Mouse (Mus musculus) CH12.LX (cell line): Measurements from ENCODE around the gene Rad9a. TPM values are rescaled to one million over a fixed set of nuclear protein-coding genes. Genes with fewer than 3 reads are reported as not detected.
A peak's percentile ranks its signal among the peaks of the same experiment; 100 is the strongest.

ENCODE experiments used
- DNase-seq: peaks from one replicate; pipeline ENCODE4 v3.0.0-alpha.2; 2013; ENCODE audit errors: extremely low read depth
- H3K27ac ChIP-seq: 2 replicates; pipeline ENCODE4 v1.5.1; 2012; ENCODE audit warnings: low read depth, mild to moderate bottlenecking, control low read depth, moderate library complexity; ENCODE audit not compliant: insufficient read depth
- H3K27me3 ChIP-seq: replicated peaks from 2 replicates; pipeline ENCODE3; 2012; ENCODE audit warnings: inconsistent platforms
- H3K36me3 ChIP-seq, 2 experiments: replicated peaks in 1 of 2; 2 replicates each; pipeline versions ENCODE3 to v1.6.1; 2012; ENCODE audit warnings: inconsistent platforms in 1 of 2, low read length in 1 of 2, mild to moderate bottlenecking in 1 of 2, mixed read lengths in 1 of 2, moderate library complexity in 1 of 2; ENCODE audit not compliant: control insufficient read depth in 1 of 2, insufficient read depth in 1 of 2
- H3K4me1 ChIP-seq, 2 experiments: 2 replicates each; pipeline ENCODE4 v1.6.1; 2012; ENCODE audit warnings: inconsistent platforms in 1 of 2, moderate library complexity in 1 of 2; ENCODE audit not compliant: insufficient read depth in 2 of 2, control insufficient read depth in 1 of 2
- H3K4me2 ChIP-seq: 2 replicates; pipeline ENCODE4 v1.6.1; 2012; ENCODE audit warnings: low read depth, mild to moderate bottlenecking, control low read depth; ENCODE audit not compliant: poor library complexity, insufficient read depth, severe bottlenecking
- H3K4me3 ChIP-seq, 3 experiments: fragments of 150-350 bp in 1 of 3; sonication (generic) in 1 of 3; replicated peaks in 1 of 3; 2 replicates each; pipeline versions ENCODE3 to v1.5.1; 2011 to 2012; ENCODE audit warnings: low read depth in 2 of 3, low read length in 2 of 3, mild to moderate bottlenecking in 2 of 3, moderate library complexity in 2 of 3, control low read depth in 1 of 3, improper control_type of control experiment in 1 of 3, inconsistent platforms in 1 of 3, mixed read lengths in 1 of 3; ENCODE audit not compliant: poor library complexity in 1 of 3
- H3K79me2 ChIP-seq: replicated peaks from 2 replicates; pipeline ENCODE4 v1.6.1; 2012; ENCODE audit warnings: mild to moderate bottlenecking, moderate library complexity; ENCODE audit not compliant: control insufficient read depth, poor library complexity, insufficient read depth, severe bottlenecking; ENCODE audit errors: extremely low read depth
- H3K9ac ChIP-seq: 2 replicates; pipeline ENCODE4 v1.6.1; 2012; ENCODE audit warnings: low read depth, mild to moderate bottlenecking, control low read depth, moderate library complexity; ENCODE audit not compliant: insufficient read depth
- H3K9me3 ChIP-seq: replicated peaks from 2 replicates; pipeline ENCODE3; 2012; ENCODE audit warnings: low read length, inconsistent platforms, mixed read lengths
- CHD2 ChIP-seq: IDR thresholded peaks from 2 replicates; pipeline ENCODE4 v1.6.1; 2011; ENCODE audit warnings: low read length, improper control_type of control experiment
- CTCF ChIP-seq, 2 experiments: IDR thresholded peaks in 1 of 2; conservative IDR thresholded peaks in 1 of 2; 2 replicates each; pipeline ENCODE4 v1.5.1; 2011 to 2012; ENCODE audit warnings: low read depth in 2 of 2, low read length in 2 of 2, improper control_type of control experiment in 1 of 2, inconsistent platforms in 1 of 2, mild to moderate bottlenecking in 1 of 2, moderate library complexity in 1 of 2
- E2F4 ChIP-seq: IDR thresholded peaks from 2 replicates; pipeline ENCODE4 v1.6.1; 2011; ENCODE audit warnings: low read depth, low read length, improper control_type of control experiment; ENCODE audit not compliant: insufficient replicate concordance
- ELF1 ChIP-seq: IDR thresholded peaks from 2 replicates; pipeline ENCODE4 v1.6.1; 2014; ENCODE audit warnings: low read depth, mild to moderate bottlenecking, inconsistent platforms, low read length, improper control_type of control experiment
- EP300 ChIP-seq: IDR thresholded peaks from 2 replicates; pipeline ENCODE4 v1.6.1; 2011; ENCODE audit warnings: low read length, improper control_type of control experiment
- GABPA ChIP-seq: IDR thresholded peaks from 2 replicates; pipeline ENCODE4 v1.6.1; 2012; ENCODE audit warnings: low read depth, low read length, improper control_type of control experiment, inconsistent platforms; ENCODE audit not compliant: insufficient replicate concordance
- HCFC1 ChIP-seq: IDR thresholded peaks from 2 replicates; pipeline ENCODE4 v1.6.1; 2012; ENCODE audit warnings: low read depth, mild to moderate bottlenecking, inconsistent platforms, low read length, improper control_type of control experiment
- IRF4 ChIP-seq: IDR thresholded peaks from 2 replicates; pipeline ENCODE4 v1.6.1; 2014; ENCODE audit warnings: low read depth, mild to moderate bottlenecking, inconsistent platforms, low read length, improper control_type of control experiment
- JUN ChIP-seq: IDR thresholded peaks from 2 replicates; pipeline ENCODE4 v1.6.1; 2011; ENCODE audit warnings: low read depth, mild to moderate bottlenecking, low read length, improper control_type of control experiment, moderate library complexity; ENCODE audit not compliant: insufficient read depth
- JUND ChIP-seq: conservative IDR thresholded peaks from 2 replicates; pipeline ENCODE4 v1.6.1; 2011; ENCODE audit warnings: low read depth, low read length, improper control_type of control experiment
- MAX ChIP-seq: IDR thresholded peaks from 2 replicates; pipeline ENCODE4 v1.6.1; 2011; ENCODE audit warnings: low read length, improper control_type of control experiment
- MAZ ChIP-seq: IDR thresholded peaks from 2 replicates; pipeline ENCODE4 v1.6.1; 2012; ENCODE audit warnings: low read depth, mild to moderate bottlenecking, inconsistent platforms, low read length, improper control_type of control experiment, moderate library complexity
- MEF2A ChIP-seq: IDR thresholded peaks from 2 replicates; pipeline ENCODE4 v1.6.1; 2014; ENCODE audit warnings: low read depth, mild to moderate bottlenecking, inconsistent platforms, low read length, improper control_type of control experiment, borderline replicate concordance
- MXI1 ChIP-seq: IDR thresholded peaks from 2 replicates; pipeline ENCODE4 v1.6.1; 2011; ENCODE audit warnings: mild to moderate bottlenecking, low read depth, low read length, improper control_type of control experiment
- MYC ChIP-seq: IDR thresholded peaks from 2 replicates; pipeline ENCODE4 v1.6.1; 2011; ENCODE audit warnings: low read depth, mild to moderate bottlenecking, improper control_type of control experiment, low read length
- NELFE ChIP-seq: IDR thresholded peaks from 2 replicates; pipeline ENCODE4 v1.6.1; 2011; ENCODE audit warnings: low read depth, low read length, improper control_type of control experiment
- PAX5 ChIP-seq: IDR thresholded peaks from 2 replicates; pipeline ENCODE4 v1.6.1; 2012; ENCODE audit warnings: low read length, inconsistent platforms, mixed read lengths
- POLR2A ChIP-seq: IDR thresholded peaks from 2 replicates; pipeline ENCODE4 v1.6.1; 2011; ENCODE audit warnings: low read depth, mild to moderate bottlenecking, improper control_type of control experiment, low read length
- POLR2AphosphoS2 ChIP-seq: IDR thresholded peaks from 2 replicates; pipeline ENCODE4 v1.6.1; 2011; ENCODE audit warnings: low read depth, low read length, improper control_type of control experiment
- RAD21 ChIP-seq: IDR thresholded peaks from 2 replicates; pipeline ENCODE4 v1.6.1; 2011; ENCODE audit warnings: low read depth, mild to moderate bottlenecking, low read length, improper control_type of control experiment, moderate library complexity
- RCOR1 ChIP-seq: conservative IDR thresholded peaks from 2 replicates; pipeline ENCODE4 v1.6.1; 2012; ENCODE audit warnings: low read depth, mild to moderate bottlenecking, inconsistent platforms, low read length, improper control_type of control experiment
- SIN3A ChIP-seq: IDR thresholded peaks from 2 replicates; pipeline ENCODE4 v1.6.1; 2012; ENCODE audit warnings: low read length, improper control_type of control experiment, inconsistent platforms
- SMC3 ChIP-seq: IDR thresholded peaks from 2 replicates; pipeline ENCODE4 v1.6.1; 2011; ENCODE audit warnings: low read depth, low read length, improper control_type of control experiment
- TCF12 ChIP-seq: IDR thresholded peaks from 2 replicates; pipeline ENCODE4 v1.6.1; 2014; ENCODE audit warnings: low read depth, mild to moderate bottlenecking, inconsistent platforms, low read length, improper control_type of control experiment
- UBTF ChIP-seq: IDR thresholded peaks from 2 replicates; pipeline ENCODE4 v1.6.1; 2012; ENCODE audit warnings: low read depth, mild to moderate bottlenecking, inconsistent platforms, low read length, improper control_type of control experiment, moderate library complexity
- USF1 ChIP-seq: IDR thresholded peaks from 2 replicates; pipeline ENCODE4 v1.6.1; 2014; ENCODE audit warnings: low read depth, mild to moderate bottlenecking, inconsistent platforms, low read length, improper control_type of control experiment
- USF2 ChIP-seq: conservative IDR thresholded peaks from 2 replicates; pipeline ENCODE4 v1.6.1; 2011; ENCODE audit warnings: low read depth, low read length, improper control_type of control experiment
- ZKSCAN1 ChIP-seq: IDR thresholded peaks from 2 replicates; pipeline ENCODE4 v1.6.1; 2012; ENCODE audit warnings: low read depth, inconsistent platforms, low read length, improper control_type of control experiment, borderline replicate concordance
- ZMIZ1 ChIP-seq: IDR thresholded peaks from 2 replicates; pipeline ENCODE4 v1.6.1; 2012; ENCODE audit warnings: low read depth, mild to moderate bottlenecking, inconsistent platforms, low read length, improper control_type of control experiment
- ZNF384 ChIP-seq: IDR thresholded peaks from 2 replicates; pipeline ENCODE4 v1.6.1; 2012; ENCODE audit warnings: low read depth, low read length, improper control_type of control experiment, inconsistent platforms
- dilution Hi-C: fragments of 300-500 bp; cut with MboI; formaldehyde crosslinking; loops from 2 replicates; pipeline ENCODE4 v1.14.3; 2020; ENCODE audit warnings: low sequenced_read_pairs; ENCODE audit not compliant: extremely low pct_unique_long_range_greater_than_20kb, extremely low pct_ligation_motif_present
- in situ Hi-C: fragments of 300-500 bp; cut with MboI; formaldehyde crosslinking; loops from 3 replicates; pipeline ENCODE4 v1.14.3; 2019; ENCODE audit warnings: low sequenced_read_pairs, low pct_ligation_motif_present, low pct_unique_long_range_greater_than_20kb, mixed read lengths
- polyA plus RNA-seq: library from polyadenylated mRNA; unstranded; fragments of >175 nt; gene quantifications from 2 replicates; pipeline ENCODE4 v1.2.1, GENCODE M21; 2012; ENCODE audit warnings: low read depth; ENCODE audit not compliant: insufficient read length
- total RNA-seq, 2 experiments: library from RNA; depleted of rRNA; stranded (reverse); fragments of 300-350 nt in 1 of 2; fragments of >200 nt in 1 of 2; gene quantifications; 2 replicates each; pipeline ENCODE4 v1.2.3; 2012 to 2014

The Rad9a gene
- total and polyA plus RNA-seq, 3 experiments: 14.3 to 20.5 (median 20.0) TPM

DNA sequence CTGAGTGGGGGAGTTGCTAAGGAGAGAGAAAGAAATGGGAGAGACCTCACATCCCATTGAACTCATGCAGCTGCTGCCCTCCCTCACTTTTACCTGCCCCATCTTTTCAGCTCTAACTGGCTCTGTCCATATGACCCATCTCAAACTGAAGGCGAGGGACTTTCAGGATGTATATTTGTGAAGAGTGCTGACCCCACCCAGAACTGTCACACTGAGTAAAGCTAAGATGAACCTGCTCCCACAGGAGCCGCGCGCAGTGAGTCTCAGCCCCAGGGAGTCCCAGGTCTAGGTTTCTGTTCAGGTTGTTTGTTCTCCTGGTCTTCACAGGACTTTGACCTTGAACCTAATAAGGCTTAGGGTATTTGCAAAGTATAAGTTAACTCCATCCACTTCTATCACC is 27.4 kb upstream of the Rad9a start:
- TF ChIP-seq MEF2A (no peak), USF2 (no peak), RAD21 (no peak), CTCF (conservative IDR thresholded peaks at IDR 0.05 in 1 of 2, IDR thresholded peaks at IDR 0.05 in 1 of 2; ENCODE audit: low read depth in 2 of 2, low read length in 2 of 2) (no peak), MAX (no peak), ELF1 (no peak), RCOR1 (no peak), HCFC1 (no peak), MAZ (no peak), MYC (no peak), EP300 (no peak), POLR2AphosphoS2 (no peak), ZNF384 (no peak), IRF4 (no peak), ZMIZ1 (no peak), CHD2 (no peak), TCF12 (no peak)
- Histone ChIP-seq H3K36me3 (peaks cover 0 to 5% of the 10 kb centered on the region in 2 experiments), H3K27me3 (peaks cover 8% of the 10 kb centered on the region), H3K9ac (no peak overlapping the region), H3K27ac (no peak overlapping the region), H3K4me3 (no peak overlapping the region), H3K9me3 (no peaks in the 10 kb centered on the region), H3K4me1 (peaks cover 24 to 63% of the 10 kb centered on the region in 2 experiments), H3K4me2 (no peak overlapping the region), H3K79me2 (no peaks in the 10 kb centered on the region)
- dilution Hi-C loops (no loop called here), in situ Hi-C loops (no loop called here)
- no peak for DNase-seq

DNA sequence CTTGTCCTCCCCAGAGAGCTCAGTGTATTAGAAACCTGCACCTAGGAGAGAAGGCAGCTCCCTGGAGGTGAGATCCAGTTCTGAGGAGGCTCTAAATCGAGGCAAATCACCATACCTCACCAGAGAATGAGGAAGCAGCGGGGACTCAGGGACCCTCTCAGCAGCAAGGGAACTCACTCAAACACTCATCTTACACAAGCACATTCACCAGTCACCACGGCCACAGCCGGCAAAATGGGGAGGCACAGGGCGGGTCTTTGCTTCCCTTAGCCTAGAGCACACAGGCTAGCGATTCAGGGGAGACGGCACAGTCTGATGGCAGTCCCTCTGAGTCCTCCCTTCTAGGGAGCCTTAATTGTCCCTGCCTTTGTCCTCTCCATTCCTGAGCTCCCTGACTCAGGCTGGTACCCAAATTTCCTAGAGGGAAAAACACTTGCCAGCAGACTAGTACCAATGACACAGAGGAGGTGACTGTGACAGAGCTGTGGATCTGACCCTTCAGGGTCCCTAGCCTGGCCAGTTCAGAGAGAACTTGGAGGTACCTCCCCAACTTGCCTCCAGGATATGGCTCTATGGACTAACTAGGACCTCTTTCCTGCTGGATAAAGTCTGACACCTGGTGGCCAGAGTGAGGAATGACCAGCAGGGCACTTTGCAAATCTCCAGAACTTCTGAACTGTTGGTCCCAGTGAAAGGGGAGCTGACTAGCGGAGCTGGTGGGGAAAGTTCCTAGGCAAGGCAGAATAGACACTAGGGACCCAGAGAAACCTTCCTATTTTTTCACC is 26.6 kb upstream of the Rad9a start:
- in situ Hi-C loops: no loop called here
- DNase-seq: peak; percentile 83
- Histone ChIP-seq H3K4me3 (no peak overlapping the region), H3K79me2 (no peaks in the 10 kb centered on the region), H3K36me3 (peaks cover 0 to 2% of the 10 kb centered on the region in 2 experiments), H3K27ac (no peak overlapping the region), H3K4me2 (no peak overlapping the region), H3K4me1 (peaks cover 23 to 60% of the 10 kb centered on the region in 2 experiments), H3K27me3 (peaks cover 12% of the 10 kb centered on the region), H3K9me3 (no peaks in the 10 kb centered on the region), H3K9ac (no peak overlapping the region)
- dilution Hi-C loops: no loop called here
- no peak for TF ChIP-seq SIN3A
- TF ChIP-seq UBTF: no peak
- peak; percentile 98 for TF ChIP-seq SMC3
- TF ChIP-seq E2F4: no peak
- TF ChIP-seq ZNF384: no peak
- 0 out of 2 replicates have a peak, but pooled peaks have one; percentile 24 for TF ChIP-seq NELFE
- TF ChIP-seq CTCF (conservative IDR thresholded peaks at IDR 0.05 in 1 of 2, IDR thresholded peaks at IDR 0.05 in 1 of 2; ENCODE audit: low read depth in 2 of 2, low read length in 2 of 2): peak; percentile 89 to 98
- no peak for TF ChIP-seq ZKSCAN1
- no peak for TF ChIP-seq EP300
- TF ChIP-seq MXI1: no peak
- no peak for TF ChIP-seq TCF12
- TF ChIP-seq HCFC1: no peak
- TF ChIP-seq JUND: no peak; the same call in 1 of the 2 replicates
- TF ChIP-seq CHD2: no peak
- TF ChIP-seq USF1: no peak
- TF ChIP-seq RCOR1: no peak
- no peak for TF ChIP-seq GABPA
- TF ChIP-seq MEF2A: no peak
- TF ChIP-seq POLR2AphosphoS2: no peak
- TF ChIP-seq PAX5: no peak
- TF ChIP-seq RAD21: peak; percentile 98
- no peak for TF ChIP-seq MAX
- no peak for TF ChIP-seq ZMIZ1
- TF ChIP-seq POLR2A: no peak
- no peak for TF ChIP-seq JUN
- TF ChIP-seq USF2: no peak
- no peak for TF ChIP-seq ELF1
